Mouse (Mus musculus) thymus, postnatal 36 days (tissue): ENCODE data around the gene Elp5.
"Not testable (repeated sequence)": the region's sequence is repeated elsewhere in the genome, so short reads cannot be mapped to it uniquely, and the experiment has no call there.

Experiments
- DNase-seq, 2 experiments: peaks; one replicate each; pipeline ENCODE4 v3.0.0; 2022; ENCODE audit warnings: mixed read lengths in 2 of 2

Elp5 gene

GRCm38 (mm10) chr11:69933066-69933465 is 49.3 kb downstream of the Elp5 start:
- no peak for DNase-seq

GRCm38 (mm10) chr11:69932254-69932653 is 50.1 kb downstream of the Elp5 start:
- peak in 1 of 2 experiments; percentile 40 for DNase-seq

GRCm38 (mm10) chr11:69931769-69932168 is 50.5 kb downstream of the Elp5 start:
- DNase-seq = no peak

GRCm38 (mm10) chr11:69930967-69931537 is 51.3 kb downstream of the Elp5 start:
- no peak for DNase-seq

GRCm38 (mm10) chr11:69930176-69930575 is 52.1 kb downstream of the Elp5 start:
- DNase-seq = not testable (repeated sequence)

GRCm38 (mm10) chr11:69929712-69930111 is 52.6 kb downstream of the Elp5 start:
- no peak for DNase-seq

GRCm38 (mm10) chr11:69927501-69927900 is 54.8 kb downstream of the Elp5 start:
- DNase-seq = no peak

GRCm38 (mm10) chr11:69922796-69923195 is 59.5 kb downstream of the Elp5 start:
- no peak for DNase-seq

- no peak for DNase-seq
Measured at GRCm38 (mm10) chr11:69922012-69922756, 60.1 kb downstream of the Elp5 start.

GRCm38 (mm10) chr11:69921114-69922011 is 61.0 kb downstream of the Elp5 start, which contains the start of gene Eif5a:
Gene Eif5a (minus strand): TSS chr11:69921958.
- peak; percentile 100 for DNase-seq

GRCm38 (mm10) chr11:69920266-69921031 is 61.9 kb downstream of the Elp5 start:
- no peak for DNase-seq

- DNase-seq = peak; percentile 55 to 74
Measured at GRCm38 (mm10) chr11:69919661-69920265, 62.6 kb downstream of the Elp5 start.

- no peak for DNase-seq
Measured at GRCm38 (mm10) chr11:69919053-69919452, 63.3 kb downstream of the Elp5 start.
